Mouse (Mus musculus) adrenal gland (tissue): Measurements from ENCODE around the gene Prrg2.

Experiments used
- intact Hi-C: fragments of 180-260 bp; cut with DNase I; formaldehyde crosslinking; loops from one replicate; pipeline ENCODE4 v1.15.1; 2025

Gene Prrg2

GRCm38 (mm10) chr7:45067190-45067999 lies 4.9 kb upstream of the Prrg2 start:
- intact Hi-C loops = loop anchor here (2.0 kb wide), 1 partner anchor 85 kb away; no protein-coding TSS in a partner anchor

- intact Hi-C loops = no loop called here
These were observed 873 bp downstream of the Prrg2 start for GRCm38 (mm10) chr7:45061532-45062075.

GRCm38 (mm10) chr7:45060632-45061122 lies 1.8 kb downstream of the Prrg2 start:
- intact Hi-C loops = no loop called here

- intact Hi-C loops = no loop called here
These were observed 3.6 kb downstream of the Prrg2 start for GRCm38 (mm10) chr7:45058607-45059571.

GRCm38 (mm10) chr7:45056972-45057348 lies 5.5 kb downstream of the Prrg2 start:
- intact Hi-C loops = no loop called here

GRCm38 (mm10) chr7:45056329-45056971 lies 6.0 kb downstream of the Prrg2 start:
- intact Hi-C loops = no loop called here

- intact Hi-C loops = loop anchor here (5.0 kb wide), 1 partner anchor 37 kb away; the partner anchor contains the start of genes Rras and Scaf1
These were observed 8.5 kb downstream of the Prrg2 start for GRCm38 (mm10) chr7:45053931-45054510.

- intact Hi-C loops = loop anchor here (5.0 kb wide), 1 partner anchor 36 kb away; the partner anchor contains the start of genes Rras and Scaf1
These were observed 9.2 kb downstream of the Prrg2 start for GRCm38 (mm10) chr7:45053117-45053930.

GRCm38 (mm10) chr7:45052862-45053116 lies 9.7 kb downstream of the Prrg2 start, which contains the start of gene Prr12:
TSS of gene Prr12 (minus strand) at chr7:45052881.
- intact Hi-C loops = loop anchor here (5.0 kb wide), 1 partner anchor 35 kb away; the partner anchor contains the start of genes Rras and Scaf1

GRCm38 (mm10) chr7:45052181-45052861 lies 10.2 kb downstream of the Prrg2 start:
- intact Hi-C loops = loop anchor here (5.0 kb wide), 1 partner anchor 35 kb away; the partner anchor contains the start of genes Rras and Scaf1

- intact Hi-C loops = loop anchor here (5.0 kb wide), 1 partner anchor 34 kb away; the partner anchor contains the start of genes Rras and Scaf1
These were observed 10.9 kb downstream of the Prrg2 start for GRCm38 (mm10) chr7:45051601-45051974.

GRCm38 (mm10) chr7:45050945-45051600 lies 11.4 kb downstream of the Prrg2 start:
- intact Hi-C loops = loop anchor here (5.0 kb wide), 1 partner anchor 34 kb away; the partner anchor contains the start of genes Rras and Scaf1

- intact Hi-C loops = no loop called here
These were observed 13.4 kb downstream of the Prrg2 start for GRCm38 (mm10) chr7:45048923-45049657.

GRCm38 (mm10) chr7:45048001-45048890 lies 14.2 kb downstream of the Prrg2 start:
- intact Hi-C loops = no loop called here

GRCm38 (mm10) chr7:45047491-45047890 lies 15.0 kb downstream of the Prrg2 start:
- intact Hi-C loops = no loop called here

- intact Hi-C loops = no loop called here
These were observed 15.6 kb downstream of the Prrg2 start for GRCm38 (mm10) chr7:45046853-45047350.
